ENCODE assay signal across 9 mouse cellular contexts in the genomic region with DNA sequence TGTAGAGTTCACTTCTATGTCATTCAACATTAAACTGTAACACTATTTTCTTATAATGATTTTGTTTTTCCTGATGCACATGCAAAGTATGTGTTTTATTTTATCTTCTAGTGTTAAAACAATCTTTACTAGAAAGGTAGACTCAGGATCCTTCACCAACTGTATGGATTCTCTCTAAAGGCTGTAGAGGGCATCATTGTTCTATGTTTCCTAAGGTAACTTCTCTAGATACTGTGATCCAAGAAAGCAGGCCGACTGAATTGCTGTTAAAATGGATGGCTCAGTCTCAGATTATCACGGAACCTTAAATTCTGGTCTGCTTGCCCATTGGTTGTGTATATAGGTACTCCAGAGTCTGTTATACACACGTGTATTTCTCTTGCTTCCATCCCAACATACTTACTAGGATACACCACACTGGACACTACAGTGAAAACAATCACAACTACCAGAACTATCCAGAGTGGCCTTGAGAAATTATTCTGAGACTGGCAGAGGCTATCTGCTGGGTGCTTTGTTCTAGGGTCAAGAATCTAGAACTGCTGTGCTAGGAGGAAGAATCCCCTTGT. TPM values are rescaled to one million over a fixed set of nuclear protein-coding genes. Genes with fewer than 3 reads are reported as not detected.
A peak's percentile ranks its signal among the peaks of the same experiment; 100 is the strongest.
DNase-seq lines count a peak whose midpoint lies in the region; ATAC-seq and TF ChIP-seq lines count a peak whose summit lies in the region.
"Had no signal": no experiment of that assay in that cellular context is flagged by ENCODE, and none has a peak within 500 bp of the region (broad histone marks: within the 10 kb centered on the region; RNA-seq: fewer than 3 reads in every experiment).

No protein-coding gene starts in this region.

- H3K27me3 ChIP-seq in heart, embryonic 15.5 days: no peaks in the 10 kb centered on the region
- H3K27me3 ChIP-seq in heart, embryonic 10.5 days (ENCODE audit: insufficient read depth, poor library complexity, severe bottlenecking): no peaks in the 10 kb centered on the region
- H3K27me3 ChIP-seq in midbrain, embryonic 13.5 days: no peaks in the 10 kb centered on the region
- no peaks in the 10 kb centered on the region for H3K27me3 ChIP-seq in midbrain, embryonic 11.5 days (ENCODE audit: control insufficient read depth, insufficient read depth, low read length)
- no peaks in the 10 kb centered on the region for H3K27me3 ChIP-seq in hindbrain, embryonic 16.5 days (replicated peaks; ENCODE audit: control insufficient read depth, insufficient read depth, low read length)
- no peaks in the 10 kb centered on the region for H3K27me3 ChIP-seq in stomach, postnatal 0 days (ENCODE audit: control insufficient read depth, insufficient read depth, low read length)
- H3K27me3 ChIP-seq: liver, embryonic 15.5 days had no signal

- TF ChIP-seq EP300 in stomach, postnatal 0 days (optimal IDR thresholded peaks at IDR 0.05): no peak

- no peak overlapping the region for H3K27ac ChIP-seq in heart, embryonic 15.5 days
- H3K27ac ChIP-seq in heart, embryonic 10.5 days: no peak overlapping the region
- no peak overlapping the region for H3K27ac ChIP-seq in midbrain, embryonic 13.5 days
- no peak overlapping the region for H3K27ac ChIP-seq in midbrain, embryonic 11.5 days (ENCODE audit: low read depth, low read length)
- no peak overlapping the region for H3K27ac ChIP-seq in hindbrain, embryonic 16.5 days (ENCODE audit: low read depth, low read length)
- H3K27ac ChIP-seq in stomach, postnatal 0 days (replicated peaks): no peak overlapping the region
- H3K27ac ChIP-seq: liver, embryonic 15.5 days had no signal

- peak; percentile 80 for TF ChIP-seq CTCF in stomach, postnatal 0 days (IDR thresholded peaks at IDR 0.05; ENCODE audit: low read depth)

- no peaks in the 10 kb centered on the region for H3K9me3 ChIP-seq in heart, embryonic 15.5 days (replicated peaks)
- no peaks in the 10 kb centered on the region for H3K9me3 ChIP-seq in heart, embryonic 10.5 days
- no peaks in the 10 kb centered on the region for H3K9me3 ChIP-seq in midbrain, embryonic 13.5 days
- no peaks in the 10 kb centered on the region for H3K9me3 ChIP-seq in midbrain, embryonic 11.5 days (ENCODE audit: control insufficient read depth, low read length)
- no peaks in the 10 kb centered on the region for H3K9me3 ChIP-seq in hindbrain, embryonic 16.5 days (ENCODE audit: control insufficient read depth, low read length)
- H3K9me3 ChIP-seq in stomach, postnatal 0 days (ENCODE audit: control insufficient read depth, low read length): no peaks in the 10 kb centered on the region
- H3K9me3 ChIP-seq: liver, embryonic 15.5 days had no signal

- no peaks in the 10 kb centered on the region for H3K36me3 ChIP-seq in heart, embryonic 15.5 days
- H3K36me3 ChIP-seq in heart, embryonic 10.5 days: no peaks in the 10 kb centered on the region
- no peaks in the 10 kb centered on the region for H3K36me3 ChIP-seq in midbrain, embryonic 13.5 days
- H3K36me3 ChIP-seq in midbrain, embryonic 11.5 days (ENCODE audit: control insufficient read depth, insufficient read depth, low read length): no peaks in the 10 kb centered on the region
- no peaks in the 10 kb centered on the region for H3K36me3 ChIP-seq in hindbrain, embryonic 16.5 days (ENCODE audit: control insufficient read depth, insufficient read depth, low read length)
- no peaks in the 10 kb centered on the region for H3K36me3 ChIP-seq in stomach, postnatal 0 days (ENCODE audit: control insufficient read depth, insufficient read depth, low read length)
- H3K36me3 ChIP-seq: liver, embryonic 15.5 days had no signal

- no peak overlapping the region for H3K4me3 ChIP-seq in heart, embryonic 15.5 days
- H3K4me3 ChIP-seq in heart, embryonic 10.5 days: no peak overlapping the region
- no peak overlapping the region for H3K4me3 ChIP-seq in midbrain, embryonic 13.5 days (replicated peaks)
- no peak overlapping the region for H3K4me3 ChIP-seq in midbrain, embryonic 11.5 days (ENCODE audit: low read depth, low read length)
- no peak overlapping the region for H3K4me3 ChIP-seq in hindbrain, embryonic 16.5 days (ENCODE audit: low read length)
- H3K4me3 ChIP-seq in stomach, postnatal 0 days (ENCODE audit: low read depth, low read length): no peak overlapping the region
- H3K4me3 ChIP-seq: liver, embryonic 15.5 days had no signal

- peaks cover 4% of the 10 kb centered on the region; the same call in 1 of the 2 replicates for H3K4me1 ChIP-seq in heart, embryonic 15.5 days (replicated peaks)
- peaks cover 15% of the 10 kb centered on the region for H3K4me1 ChIP-seq in heart, embryonic 10.5 days
- H3K4me1 ChIP-seq in midbrain, embryonic 13.5 days (replicated peaks): peaks cover 18% of the 10 kb centered on the region
- peaks cover 14% of the 10 kb centered on the region for H3K4me1 ChIP-seq in midbrain, embryonic 11.5 days (ENCODE audit: control insufficient read depth, insufficient read depth, low read length)
- peaks cover 5% of the 10 kb centered on the region for H3K4me1 ChIP-seq in hindbrain, embryonic 16.5 days (ENCODE audit: control insufficient read depth, insufficient read depth, low read depth, low read length)
- H3K4me1 ChIP-seq in stomach, postnatal 0 days (replicated peaks; ENCODE audit: control insufficient read depth, insufficient read depth): no peaks in the 10 kb centered on the region
- H3K4me1 ChIP-seq: liver, embryonic 15.5 days had no signal

- WGBS in heart, embryonic 15.5 days: 30% methylated on average over 3 of the region's 3 CpGs
- 58% methylated on average over 3 of the region's 3 CpGs for WGBS in heart, embryonic 10.5 days
- 42% methylated on average over 3 of the region's 3 CpGs for WGBS in midbrain, embryonic 13.5 days
- WGBS in midbrain, embryonic 11.5 days: 49% methylated on average over 3 of the region's 3 CpGs
- 25% methylated on average over 3 of the region's 3 CpGs for WGBS in hindbrain, embryonic 16.5 days
- 33% methylated on average over 3 of the region's 3 CpGs for WGBS in stomach, postnatal 0 days

- no peak overlapping the region for H3K4me2 ChIP-seq in heart, embryonic 15.5 days
- no peak overlapping the region for H3K4me2 ChIP-seq in midbrain, embryonic 13.5 days (replicated peaks)
- H3K4me2 ChIP-seq in midbrain, embryonic 11.5 days: no peak overlapping the region
- no peak overlapping the region for H3K4me2 ChIP-seq in hindbrain, embryonic 16.5 days (ENCODE audit: low read length)
- no peak overlapping the region for H3K4me2 ChIP-seq in stomach, postnatal 0 days (replicated peaks; ENCODE audit: low read depth)
- H3K4me2 ChIP-seq: liver, embryonic 15.5 days had no signal

- DNase-seq in heart, embryonic 10.5 days (ENCODE audit: low spot score): no peak
- DNase-seq in midbrain, embryonic 11.5 days (ENCODE audit: low spot score, missing footprints): no peak
- DNase-seq in stomach, postnatal 0 days (ENCODE audit: low spot score): no peak
- DNase-seq in urinary bladder, postnatal 10 days (ENCODE audit: low spot score): no peak
- no peak for DNase-seq in right cerebral cortex, postnatal 10 days (ENCODE audit: low spot score in 2 of 2)

- ATAC-seq in heart, embryonic 15.5 days (replicated peaks; ENCODE audit: insufficient number of reproducible peaks, insufficient read depth, low FRiP score, low read depth): 0 out of 2 replicates have a peak, but pooled peaks have one; percentile 36
- ATAC-seq in midbrain, embryonic 13.5 days: 0 out of 2 replicates have a peak, but pooled peaks have one; percentile 61
- no peak for ATAC-seq in midbrain, embryonic 11.5 days (ENCODE audit: low FRiP score)
- ATAC-seq in hindbrain, embryonic 16.5 days: peak; percentile 84
- 0 out of 2 replicates have a peak, but pooled peaks have one; percentile 29 for ATAC-seq in stomach, postnatal 0 days (ENCODE audit: low FRiP score, low TSS enrichment)

- H3K9ac ChIP-seq in heart, embryonic 15.5 days: no peak overlapping the region
- no peak overlapping the region for H3K9ac ChIP-seq in midbrain, embryonic 13.5 days (replicated peaks)
- no peak overlapping the region for H3K9ac ChIP-seq in midbrain, embryonic 11.5 days (ENCODE audit: low read length)
- no peak overlapping the region for H3K9ac ChIP-seq in hindbrain, embryonic 16.5 days (ENCODE audit: low read depth, low read length)
- no peak overlapping the region for H3K9ac ChIP-seq in stomach, postnatal 0 days (ENCODE audit: low read length)
- H3K9ac ChIP-seq: liver, embryonic 15.5 days had no signal

RNA-seq across cellular contexts. Expression of a gene that starts 23.2 kb away (rescaled TPM):
- 32.1 and 43.9 TPM in 2 replicates for polyA plus RNA-seq in heart, embryonic 15.5 days (2015; fragmentation: Nextera tagmentation; extraction: Ambion mirVana)
- polyA plus RNA-seq in heart, embryonic 10.5 days (2016; fragmentation: Nextera tagmentation; extraction: Ambion mirVana): 29.2 and 39.2 TPM in 2 replicates
- 20.3 and 23.2 TPM in 2 replicates for polyA plus RNA-seq in midbrain, embryonic 13.5 days (2015; fragmentation: Nextera tagmentation; extraction: Ambion mirVana)
- polyA plus RNA-seq in midbrain, embryonic 11.5 days (2014; fragmentation: Nextera tagmentation; extraction: Ambion mirVana): 23.4 and 32.1 TPM in 2 replicates
- polyA plus RNA-seq in hindbrain, embryonic 16.5 days (2015; fragmentation: Nextera tagmentation; extraction: Ambion mirVana): 20.1 and 23.9 TPM in 2 replicates
- 26.3 and 33.2 TPM in 2 replicates for polyA plus RNA-seq in stomach, postnatal 0 days (2015; fragmentation: Nextera tagmentation; extraction: Ambion mirVana)

RNA-seq across cellular contexts. Expression of a gene that starts 23.2 kb away (rescaled TPM):
- 18.9 and 19.9 TPM in 2 replicates for polyA plus RNA-seq in heart, embryonic 15.5 days (2015; fragmentation: Nextera tagmentation; extraction: Ambion mirVana)
- 17.0 and 17.8 TPM in 2 replicates for polyA plus RNA-seq in heart, embryonic 10.5 days (2016; fragmentation: Nextera tagmentation; extraction: Ambion mirVana)
- polyA plus RNA-seq in midbrain, embryonic 13.5 days (2015; fragmentation: Nextera tagmentation; extraction: Ambion mirVana): 12.0 and 13.3 TPM in 2 replicates
- 14.1 and 18.5 TPM in 2 replicates for polyA plus RNA-seq in midbrain, embryonic 11.5 days (2014; fragmentation: Nextera tagmentation; extraction: Ambion mirVana)
- 12.8 and 14.4 TPM in 2 replicates for polyA plus RNA-seq in hindbrain, embryonic 16.5 days (2015; fragmentation: Nextera tagmentation; extraction: Ambion mirVana)
- polyA plus RNA-seq in stomach, postnatal 0 days (2015; fragmentation: Nextera tagmentation; extraction: Ambion mirVana): 10.8 and 15.6 TPM in 2 replicates

RNA-seq across cellular contexts. Expression of a gene that starts 23.4 kb away (rescaled TPM):
- polyA plus RNA-seq in heart, embryonic 15.5 days (2015; fragmentation: Nextera tagmentation; extraction: Ambion mirVana): 4.3 and 4.5 TPM in 2 replicates
- 4.9 and 5.9 TPM in 2 replicates for polyA plus RNA-seq in heart, embryonic 10.5 days (2016; fragmentation: Nextera tagmentation; extraction: Ambion mirVana)
- 16.0 and 16.3 TPM in 2 replicates for polyA plus RNA-seq in midbrain, embryonic 13.5 days (2015; fragmentation: Nextera tagmentation; extraction: Ambion mirVana)
- 9.6 and 9.9 TPM in 2 replicates for polyA plus RNA-seq in midbrain, embryonic 11.5 days (2014; fragmentation: Nextera tagmentation; extraction: Ambion mirVana)
- 10.6 and 12.7 TPM in 2 replicates for polyA plus RNA-seq in hindbrain, embryonic 16.5 days (2015; fragmentation: Nextera tagmentation; extraction: Ambion mirVana)
- polyA plus RNA-seq in stomach, postnatal 0 days (2015; fragmentation: Nextera tagmentation; extraction: Ambion mirVana): 2.1 TPM in 2 replicates

RNA-seq across cellular contexts. Expression of a gene that starts 28.9 kb away (rescaled TPM):
- polyA plus RNA-seq in heart, embryonic 15.5 days (2015; fragmentation: Nextera tagmentation; extraction: Ambion mirVana): 52.3 and 59.3 TPM in 2 replicates
- polyA plus RNA-seq in heart, embryonic 10.5 days (2016; fragmentation: Nextera tagmentation; extraction: Ambion mirVana): 52.5 and 54.5 TPM in 2 replicates
- polyA plus RNA-seq in midbrain, embryonic 13.5 days (2015; fragmentation: Nextera tagmentation; extraction: Ambion mirVana): 27.8 and 31.3 TPM in 2 replicates
- 14.0 and 17.3 TPM in 2 replicates for polyA plus RNA-seq in midbrain, embryonic 11.5 days (2014; fragmentation: Nextera tagmentation; extraction: Ambion mirVana)
- polyA plus RNA-seq in hindbrain, embryonic 16.5 days (2015; fragmentation: Nextera tagmentation; extraction: Ambion mirVana): 28.3 and 32.0 TPM in 2 replicates
- 21.3 and 27.6 TPM in 2 replicates for polyA plus RNA-seq in stomach, postnatal 0 days (2015; fragmentation: Nextera tagmentation; extraction: Ambion mirVana)
